Mouse (Mus musculus) 3134 (cell line): Measurements from ENCODE around the gene Psmc3ip.

Source experiments
- DNase-seq: peaks from one replicate; pipeline ENCODE4 v3.0.0-alpha.2; 2011; ENCODE audit warnings: low spot score; ENCODE audit not compliant: insufficient read length; ENCODE audit errors: extremely low read depth

Psmc3ip gene

GRCm38 (mm10) chr11:101080421-101080820 is 14.8 kb downstream of the Psmc3ip start:
- no peak for DNase-seq

- no peak for DNase-seq
These were observed 15.5 kb downstream of the Psmc3ip start for GRCm38 (mm10) chr11:101079746-101080145.

- DNase-seq, result no peak
These were observed 17.1 kb downstream of the Psmc3ip start, which contains the start of gene Hsd17b1 for GRCm38 (mm10) chr11:101078121-101078520. Hsd17b1 (plus strand) TSS chr11:101078411.

GRCm38 (mm10) chr11:101071810-101072428 is 23.3 kb downstream of the Psmc3ip start:
- DNase-seq, result no peak

GRCm38 (mm10) chr11:101070987-101071386 is 24.2 kb downstream of the Psmc3ip start:
- no peak for DNase-seq

- DNase-seq, result no peak
These were observed 25.1 kb downstream of the Psmc3ip start for GRCm38 (mm10) chr11:101070189-101070527.

- DNase-seq, result peak; percentile 98
These were observed 25.6 kb downstream of the Psmc3ip start, which contains the start of gene Naglu for GRCm38 (mm10) chr11:101069391-101070188. Naglu (plus strand) TSS chr11:101070012.

GRCm38 (mm10) chr11:101066549-101067412 is 28.5 kb downstream of the Psmc3ip start:
- peak; percentile 51 for DNase-seq

GRCm38 (mm10) chr11:101065002-101065401 is 30.2 kb downstream of the Psmc3ip start:
- no peak for DNase-seq

- DNase-seq, result no peak
These were observed 30.8 kb downstream of the Psmc3ip start for GRCm38 (mm10) chr11:101064462-101064861.

- peak; percentile 71 for DNase-seq
These were observed 31.4 kb downstream of the Psmc3ip start for GRCm38 (mm10) chr11:101063676-101064327.

- DNase-seq, result no peak
These were observed 32.1 kb downstream of the Psmc3ip start for GRCm38 (mm10) chr11:101062971-101063675.

GRCm38 (mm10) chr11:101062165-101062884 is 32.9 kb downstream of the Psmc3ip start:
- DNase-seq, result no peak

GRCm38 (mm10) chr11:101061049-101061448 is 34.2 kb downstream of the Psmc3ip start:
- DNase-seq, result no peak

GRCm38 (mm10) chr11:101060126-101060525 is 35.1 kb downstream of the Psmc3ip start:
- DNase-seq, result peak; percentile 64

- no peak for DNase-seq
These were observed 35.8 kb downstream of the Psmc3ip start for GRCm38 (mm10) chr11:101059473-101059872.

GRCm38 (mm10) chr11:101058726-101059125 is 36.5 kb downstream of the Psmc3ip start:
- no peak for DNase-seq

GRCm38 (mm10) chr11:101057860-101058259 is 37.4 kb downstream of the Psmc3ip start:
- no peak for DNase-seq

GRCm38 (mm10) chr11:101056885-101057284 is 38.4 kb downstream of the Psmc3ip start:
- DNase-seq, result no peak
